Mouse (Mus musculus) kidney, adult 2 months (tissue): Measurements from ENCODE around the gene Ccdc62. TPM values are rescaled to one million over a fixed set of nuclear protein-coding genes. Genes with fewer than 3 reads are reported as not detected.

Experiments
- DNase-seq: peaks from one replicate; pipeline ENCODE4 v3.0.0; 2021
- H3K27ac ChIP-seq: fragments of 200-500 bp; 2 replicates; pipeline ENCODE4 v1.5.1; 2012; ENCODE audit warnings: low read depth, low read length, control low read depth, inconsistent platforms; ENCODE audit not compliant: insufficient read depth
- H3K27me3 ChIP-seq: fragments of 200-500 bp; replicated peaks from 2 replicates; pipeline ENCODE4 v1.6.1; 2012; ENCODE audit warnings: mild to moderate bottlenecking, moderate library complexity, low read length, inconsistent platforms; ENCODE audit not compliant: control insufficient read depth, insufficient read depth
- H3K36me3 ChIP-seq: fragments of 200-500 bp; 2 replicates; pipeline ENCODE4 v1.6.1; 2012; ENCODE audit warnings: mild to moderate bottlenecking, moderate library complexity, low read length, inconsistent platforms; ENCODE audit not compliant: control insufficient read depth, insufficient read depth
- H3K4me1 ChIP-seq: fragments of 200-500 bp; 2 replicates; pipeline ENCODE4 v1.6.1; 2011; ENCODE audit warnings: low read length; ENCODE audit not compliant: control insufficient read depth, insufficient read depth
- H3K4me3 ChIP-seq: fragments of 200-500 bp; 2 replicates; pipeline ENCODE4 v1.5.1; 2011; ENCODE audit warnings: mild to moderate bottlenecking, low read depth, low read length, control low read depth; ENCODE audit not compliant: insufficient read depth
- CTCF ChIP-seq: fragments of 200-500 bp; conservative IDR thresholded peaks from 2 replicates; pipeline ENCODE4 v1.5.1; 2011; ENCODE audit warnings: low read depth, mild to moderate bottlenecking, control low read depth, low read length, moderate library complexity, mixed read lengths; ENCODE audit not compliant: insufficient read depth, insufficient read length
- POLR2A ChIP-seq: fragments of 200-500 bp; IDR thresholded peaks from one replicate; pipeline ENCODE4 v1.6.1; 2011; ENCODE audit warnings: low read depth, low read length, control low read depth
- WGBS: fragments of 180-500 bp; shearing (Covaris S2); methylation state at CpG from one replicate; pipeline ENCODE4 v1.1.7; 2018; 5-methylcytosine and 5-hydroxymethylcytosine counted together
- polyA plus RNA-seq: library from polyadenylated mRNA; depleted of rRNA; stranded (reverse); fragments of >200 nt; gene quantifications from 2 replicates; pipeline ENCODE4 v1.2.3, GENCODE M21; 2012

Ccdc62 gene
- polyA plus RNA-seq, 1 experiment = 4.1 TPM

GRCm38 (mm10) chr5:124010077-124010476 lies 79.6 kb downstream of the Ccdc62 start:
- Histone ChIP-seq H3K36me3 (peaks cover 2% of the 10 kb centered on the region; the same call in 1 of the 2 replicates), H3K27me3 (no peaks in the 10 kb centered on the region), H3K27ac (no peak overlapping the region), H3K4me1 (peaks cover 31% of the 10 kb centered on the region), H3K4me3 (no peak overlapping the region)
- WGBS = 88% methylated on average over 8 of the region's 8 CpGs
- no peak for DNase-seq
- no peak for TF ChIP-seq CTCF
- TF ChIP-seq POLR2A = no peak

DNA sequence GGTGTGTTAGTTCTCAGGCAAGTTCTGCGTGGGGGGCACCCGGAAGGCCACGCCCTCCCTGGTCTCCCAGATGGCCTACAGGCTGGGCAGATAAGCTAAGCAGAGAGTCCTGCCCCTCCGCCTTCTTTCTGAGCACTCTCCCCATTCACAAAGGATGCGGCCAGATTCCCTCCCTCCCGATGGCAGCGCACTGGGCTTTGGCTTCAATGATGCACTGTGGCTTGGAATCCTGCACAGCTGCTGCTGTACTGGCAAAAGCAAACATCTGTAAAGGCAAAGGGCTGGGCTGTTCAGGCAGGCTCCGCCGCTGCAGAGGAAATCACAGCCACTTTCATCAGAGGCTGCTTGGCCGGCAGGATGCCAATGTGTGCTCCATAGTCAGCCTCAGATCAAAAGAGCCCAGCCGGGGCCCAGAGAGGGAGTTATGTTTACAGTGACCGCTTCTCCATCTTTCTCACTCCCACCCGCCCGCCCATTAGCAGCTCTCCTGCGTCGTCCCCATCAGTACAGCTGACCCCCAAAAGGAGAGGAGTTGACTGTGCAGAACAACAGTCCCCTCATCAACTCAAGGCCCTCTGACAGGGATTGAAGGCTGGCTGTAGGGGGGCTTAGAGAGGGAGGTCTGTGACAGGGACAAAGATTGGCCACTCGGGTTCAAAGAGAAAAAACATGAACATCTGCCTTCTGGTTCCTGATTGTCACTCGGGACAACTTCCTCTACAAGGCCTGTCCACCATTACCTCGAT lies 80.6 kb downstream of the Ccdc62 start:
- H3K27me3 ChIP-seq = no peaks in the 10 kb centered on the region
- WGBS = 39% methylated on average over 19 of the region's 19 CpGs
- H3K27ac ChIP-seq = peak overlapping the region; percentile 49
- H3K4me3 ChIP-seq = peak overlapping the region; percentile 13; the same call in 1 of the 2 replicates
- peaks cover under 1% of the 10 kb centered on the region; the same call in 1 of the 2 replicates for H3K36me3 ChIP-seq
- DNase-seq = peak; percentile 57
- TF ChIP-seq POLR2A (no peak), CTCF (no peak)
- peaks cover 30% of the 10 kb centered on the region for H3K4me1 ChIP-seq

- peak overlapping the region; percentile 49 for H3K27ac ChIP-seq
- no peaks in the 10 kb centered on the region for H3K36me3 ChIP-seq
- no peak for TF ChIP-seq CTCF
- no peak for TF ChIP-seq POLR2A
- no peak overlapping the region for H3K4me3 ChIP-seq
- WGBS = 32% methylated on average over 8 of the region's 8 CpGs
- no peak for DNase-seq
- peaks cover 30% of the 10 kb centered on the region for H3K4me1 ChIP-seq
- no peaks in the 10 kb centered on the region for H3K27me3 ChIP-seq
These were observed 81.4 kb downstream of the Ccdc62 start for GRCm38 (mm10) chr5:124011927-124012326.

GRCm38 (mm10) chr5:124012885-124013284 lies 82.4 kb downstream of the Ccdc62 start:
- Histone ChIP-seq H3K27me3 (no peaks in the 10 kb centered on the region), H3K36me3 (no peaks in the 10 kb centered on the region), H3K27ac (no peak overlapping the region), H3K4me1 (peaks cover 25% of the 10 kb centered on the region), H3K4me3 (no peak overlapping the region)
- TF ChIP-seq POLR2A (no peak), CTCF (no peak)
- WGBS = 82% methylated on average over 10 of the region's 10 CpGs
- DNase-seq = no peak

DNA sequence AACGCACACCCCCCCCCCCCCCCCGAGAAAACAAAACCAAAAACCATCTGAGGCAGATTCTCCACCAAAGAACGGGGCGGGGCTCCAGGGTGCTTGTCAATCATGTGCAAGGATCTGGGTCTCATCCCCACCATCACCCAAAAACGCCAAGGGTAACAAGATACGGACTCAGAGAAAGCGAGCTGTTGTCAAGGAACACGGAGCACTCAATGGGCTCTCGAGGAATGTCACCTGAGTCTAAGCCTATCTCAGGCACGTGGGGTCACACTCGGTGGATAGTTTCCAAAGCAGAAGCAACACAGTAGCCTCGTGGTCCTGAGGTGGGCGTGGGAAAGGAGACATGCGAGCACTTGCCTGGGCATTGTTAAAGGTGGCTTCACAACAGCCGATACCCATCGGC lies 83.3 kb downstream of the Ccdc62 start:
- Histone ChIP-seq H3K27me3 (no peaks in the 10 kb centered on the region), H3K4me3 (no peak overlapping the region), H3K36me3 (no peaks in the 10 kb centered on the region), H3K27ac (no peak overlapping the region), H3K4me1 (peaks cover 29% of the 10 kb centered on the region)
- TF ChIP-seq POLR2A = no peak
- WGBS = 81% methylated on average over 16 of the region's 16 CpGs
- DNase-seq = no peak

- DNase-seq = no peak
- Histone ChIP-seq H3K27ac (no peak overlapping the region), H3K36me3 (no peaks in the 10 kb centered on the region), H3K4me3 (no peak overlapping the region), H3K4me1 (peaks cover 29% of the 10 kb centered on the region), H3K27me3 (no peaks in the 10 kb centered on the region)
- TF ChIP-seq CTCF (no peak), POLR2A (no peak)
- WGBS = 78% methylated on average over 3 of the region's 3 CpGs
These were observed 83.7 kb downstream of the Ccdc62 start for GRCm38 (mm10) chr5:124014180-124014579.

DNA sequence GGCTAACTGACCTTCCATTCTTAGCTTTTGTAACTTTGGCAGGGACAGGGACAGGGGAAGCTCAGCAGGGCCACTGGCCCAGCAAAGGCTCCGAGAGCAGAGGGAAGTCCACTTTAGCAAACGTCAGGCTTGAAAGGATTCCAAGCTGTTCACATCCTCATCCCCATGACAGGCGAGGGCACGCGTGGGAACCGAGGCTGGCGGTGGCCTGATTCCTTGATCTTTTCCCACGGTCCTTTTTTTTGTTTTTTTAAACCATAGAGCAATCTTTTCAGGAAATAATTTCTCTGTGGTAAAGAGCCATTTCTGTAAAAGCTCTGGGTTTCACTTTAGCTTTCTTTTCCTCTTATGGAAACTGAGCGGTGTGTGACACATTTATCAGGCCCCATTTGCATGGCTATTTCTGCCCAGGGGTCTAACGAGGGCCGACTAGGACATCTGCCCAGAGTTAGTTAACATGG lies 84.3 kb downstream of the Ccdc62 start:
- Histone ChIP-seq H3K27ac (peak overlapping the region; percentile 34), H3K4me3 (no peak overlapping the region)

More for the DNA sequence above, 84.3 kb downstream of the Ccdc62 start:
- Histone ChIP-seq H3K4me1 (peaks cover 29% of the 10 kb centered on the region), H3K36me3 (no peaks in the 10 kb centered on the region), H3K27me3 (no peaks in the 10 kb centered on the region)
- no peak for TF ChIP-seq CTCF
- no peak for TF ChIP-seq POLR2A
- WGBS = 11% methylated on average over 11 of the region's 11 CpGs
- peak; percentile 83 for DNase-seq
